Mouse (Mus musculus): Measurements from ENCODE around the gene Rpl27a.

The Rpl27a gene

GRCm38 (mm10) chr7:109518838-109519696, at the start of gene Rpl27a:
TSS of gene Rpl27a (plus strand) at chr7:109519147.
- peak; percentile 96 for DNase-seq

GRCm38 (mm10) chr7:109470700-109471099, 48.2 kb upstream of the Rpl27a start:
- DNase-seq = no peak

GRCm38 (mm10) chr7:109477926-109478325, 41.0 kb upstream of the Rpl27a start:
- DNase-seq = no peak

GRCm38 (mm10) chr7:109480765-109481197, 38.2 kb upstream of the Rpl27a start:
- no peak for DNase-seq

GRCm38 (mm10) chr7:109484221-109484620, 34.7 kb upstream of the Rpl27a start:
- DNase-seq = no peak

- DNase-seq = no peak
These were observed 26.2 kb upstream of the Rpl27a start for GRCm38 (mm10) chr7:109492616-109493318.

GRCm38 (mm10) chr7:109493319-109494316, 25.3 kb upstream of the Rpl27a start:
- no peak for DNase-seq

GRCm38 (mm10) chr7:109497507-109497906, 21.4 kb upstream of the Rpl27a start:
- DNase-seq = no peak

- DNase-seq = no peak
These were observed 11.8 kb upstream of the Rpl27a start for GRCm38 (mm10) chr7:109507119-109507518.

GRCm38 (mm10) chr7:109507572-109507971, 11.4 kb upstream of the Rpl27a start:
- no peak for DNase-seq

GRCm38 (mm10) chr7:109508034-109508433, 10.9 kb upstream of the Rpl27a start, which contains the start of gene Trim66:
TSS of gene Trim66 (minus strand) at chr7:109508134.
- no peak for DNase-seq

- DNase-seq = no peak
These were observed 8.1 kb upstream of the Rpl27a start for GRCm38 (mm10) chr7:109510799-109511198.

GRCm38 (mm10) chr7:109511838-109512237, 7.1 kb upstream of the Rpl27a start:
- DNase-seq = no peak

GRCm38 (mm10) chr7:109516500-109516899, 2.4 kb upstream of the Rpl27a start:
- DNase-seq = no peak

- no peak for DNase-seq
These were observed 788 bp upstream of the Rpl27a start for GRCm38 (mm10) chr7:109518036-109518681.

GRCm38 (mm10) chr7:109519936-109520335, 989 bp downstream of the Rpl27a start:
- no peak for DNase-seq

GRCm38 (mm10) chr7:109522084-109522483, 3.1 kb downstream of the Rpl27a start:
- DNase-seq = no peak

- no peak for DNase-seq
These were observed 4.4 kb downstream of the Rpl27a start for GRCm38 (mm10) chr7:109523304-109523703.

- DNase-seq = no peak
These were observed 4.9 kb downstream of the Rpl27a start for GRCm38 (mm10) chr7:109523741-109524441.

GRCm38 (mm10) chr7:109524442-109524744, 5.4 kb downstream of the Rpl27a start:
- DNase-seq = no peak

- DNase-seq = no peak
These were observed 5.8 kb downstream of the Rpl27a start for GRCm38 (mm10) chr7:109524763-109525162.

Measured in thymus, adult 18-20 months (tissue).